Mouse (Mus musculus) retina, adult 2 months (tissue): ENCODE measurements around the gene Foxl1.

Experiments
- DNase-seq: peaks from one replicate; pipeline ENCODE4 v3.0.0-alpha.2; 2012; ENCODE audit warnings: low read depth, low spot score

The Foxl1 gene

DNA sequence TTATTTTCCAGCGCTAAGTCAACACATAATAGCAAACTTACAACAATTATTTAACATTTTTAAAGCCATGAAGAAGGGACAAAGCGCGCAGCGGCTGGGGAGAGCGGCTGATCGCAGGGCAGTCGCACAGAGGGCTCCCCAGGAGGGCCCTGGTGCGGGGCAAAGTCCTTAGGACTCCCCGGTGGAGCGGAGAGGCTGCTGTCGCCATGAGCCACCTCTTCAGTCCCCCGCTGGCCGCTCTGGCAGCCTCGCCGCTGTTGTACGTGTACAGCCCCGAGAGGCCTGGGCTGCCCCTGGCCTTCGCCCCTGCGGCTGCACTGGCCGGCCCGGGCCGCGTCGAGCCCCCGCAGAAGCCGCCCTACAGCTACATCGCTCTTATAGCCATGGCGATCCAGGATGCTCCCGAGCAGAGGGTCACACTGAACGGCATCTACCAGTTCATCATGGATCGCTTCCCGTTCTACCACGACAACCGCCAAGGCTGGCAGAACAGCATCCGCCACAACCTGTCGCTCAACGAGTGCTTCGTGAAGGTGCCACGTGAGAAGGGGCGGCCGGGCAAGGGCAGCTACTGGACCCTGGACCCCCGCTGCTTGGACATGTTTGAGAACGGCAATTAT, at the start of gene Foxl1:
Foxl1 (plus strand) TSS at position 185 of the 620 bp plus-strand sequence.
- DNase-seq = no peak

DNA sequence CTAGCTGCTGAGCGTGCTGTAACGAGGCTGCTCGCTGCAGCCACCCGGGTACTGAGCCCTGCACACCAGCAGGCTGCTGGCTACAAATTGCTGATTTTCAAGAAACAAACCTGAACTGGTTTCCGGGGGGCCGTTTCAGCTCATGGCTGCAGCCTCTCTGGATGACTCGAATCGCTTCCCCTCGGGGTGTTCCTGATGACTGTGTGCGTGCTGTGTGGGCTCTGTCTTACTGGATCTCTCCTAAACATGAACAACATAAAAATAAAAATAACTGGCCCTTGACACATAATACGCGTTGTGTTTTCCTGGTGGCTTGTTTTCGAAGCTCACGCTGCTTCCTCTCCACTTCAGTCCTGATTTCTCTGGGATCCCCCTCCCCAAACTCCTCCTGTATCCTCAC, 49.0 kb upstream of the Foxl1 start:
- DNase-seq = no peak

DNA sequence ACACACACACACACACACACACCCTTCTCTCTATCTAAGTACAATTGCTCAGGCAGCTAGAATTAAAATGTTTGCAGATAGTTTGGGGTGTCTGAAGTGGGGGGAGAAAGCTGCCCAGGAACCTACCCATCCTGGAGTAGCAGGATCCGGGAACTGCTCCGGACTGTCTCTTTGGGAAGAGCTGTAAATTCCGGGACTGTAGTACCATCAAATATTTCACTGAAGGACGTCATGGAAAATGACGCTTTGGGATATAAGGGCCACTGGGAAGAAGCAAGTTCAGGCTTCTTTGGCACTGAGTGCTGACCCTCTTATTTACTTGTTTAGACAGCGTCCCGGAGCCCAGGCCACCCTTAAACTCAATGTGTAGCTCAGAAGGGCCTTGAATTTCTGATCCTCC, 48.5 kb upstream of the Foxl1 start:
- no peak for DNase-seq

DNA sequence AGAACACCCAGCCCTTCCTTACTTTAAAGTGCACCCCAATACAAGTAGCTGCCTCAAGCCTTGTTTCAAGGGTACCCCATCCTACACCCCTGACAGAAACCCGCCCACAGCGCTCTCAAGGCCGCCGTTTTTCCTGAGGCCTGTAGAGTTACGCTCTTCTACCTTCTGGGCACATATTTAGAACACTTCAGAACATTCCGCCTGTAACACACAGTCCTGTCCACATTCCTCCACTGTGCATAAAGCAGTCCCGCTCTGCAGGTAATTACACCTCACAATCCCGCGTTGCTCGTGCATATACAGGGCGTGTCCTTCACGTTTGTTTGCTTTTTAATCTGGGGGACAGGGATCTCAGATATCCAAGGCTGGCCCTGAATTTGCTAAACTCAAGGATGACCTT, 47.8 kb upstream of the Foxl1 start:
- DNase-seq = no peak

DNA sequence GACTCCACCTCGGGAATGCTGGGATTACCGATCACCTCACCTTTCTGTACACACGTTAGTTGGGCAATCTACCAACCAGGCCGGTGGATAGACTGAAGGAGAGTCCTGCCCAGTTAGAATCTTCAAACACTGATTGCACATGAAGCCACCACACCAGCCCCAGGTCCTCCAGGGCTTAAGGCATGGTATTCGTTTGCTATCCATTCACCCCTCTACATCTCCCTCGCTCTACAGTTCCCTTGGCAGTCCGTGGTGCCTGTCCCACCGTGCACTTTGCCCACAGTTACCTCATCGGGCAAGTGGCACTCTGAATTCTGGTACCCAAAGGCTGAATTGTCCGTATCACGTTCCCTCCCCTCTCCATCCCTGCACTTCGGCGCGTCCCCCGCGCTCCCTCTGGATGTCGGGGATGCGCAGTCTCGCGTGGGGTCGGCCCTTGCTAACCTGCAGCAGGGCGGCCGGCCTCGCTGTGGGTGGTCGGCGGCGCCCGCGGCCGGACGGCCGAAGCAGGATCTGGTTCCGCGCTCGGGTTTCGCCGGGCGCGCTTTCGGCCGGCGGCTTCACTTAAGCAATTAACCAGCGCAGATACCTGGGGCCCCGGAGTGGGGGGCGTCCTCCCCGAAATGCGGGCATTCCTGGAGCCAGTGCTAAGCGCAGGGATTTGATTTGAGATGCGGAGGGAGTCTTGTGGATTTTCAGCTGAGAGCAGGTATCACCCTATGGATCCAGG, 47.2 kb upstream of the Foxl1 start:
- no peak for DNase-seq

DNA sequence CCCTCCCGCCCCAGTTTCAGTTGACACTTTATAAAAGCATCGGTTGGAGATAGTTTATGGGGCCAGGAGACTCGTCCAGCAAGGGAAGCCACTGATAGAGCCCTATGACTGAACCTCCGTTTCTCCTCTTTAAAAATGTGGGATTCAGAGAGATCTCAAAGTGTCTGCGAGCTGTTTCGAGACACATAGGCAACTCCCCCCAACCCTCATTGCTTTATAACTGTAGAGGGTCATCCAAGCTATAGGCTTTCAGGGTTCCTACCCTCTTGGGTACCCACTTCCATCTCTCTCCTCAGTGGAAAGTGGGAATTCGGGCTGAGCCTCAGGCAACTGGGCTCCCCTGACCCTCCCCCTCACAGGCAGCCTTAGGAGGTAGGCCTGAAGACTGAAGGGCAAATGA, 46.3 kb upstream of the Foxl1 start:
- DNase-seq = no peak

DNA sequence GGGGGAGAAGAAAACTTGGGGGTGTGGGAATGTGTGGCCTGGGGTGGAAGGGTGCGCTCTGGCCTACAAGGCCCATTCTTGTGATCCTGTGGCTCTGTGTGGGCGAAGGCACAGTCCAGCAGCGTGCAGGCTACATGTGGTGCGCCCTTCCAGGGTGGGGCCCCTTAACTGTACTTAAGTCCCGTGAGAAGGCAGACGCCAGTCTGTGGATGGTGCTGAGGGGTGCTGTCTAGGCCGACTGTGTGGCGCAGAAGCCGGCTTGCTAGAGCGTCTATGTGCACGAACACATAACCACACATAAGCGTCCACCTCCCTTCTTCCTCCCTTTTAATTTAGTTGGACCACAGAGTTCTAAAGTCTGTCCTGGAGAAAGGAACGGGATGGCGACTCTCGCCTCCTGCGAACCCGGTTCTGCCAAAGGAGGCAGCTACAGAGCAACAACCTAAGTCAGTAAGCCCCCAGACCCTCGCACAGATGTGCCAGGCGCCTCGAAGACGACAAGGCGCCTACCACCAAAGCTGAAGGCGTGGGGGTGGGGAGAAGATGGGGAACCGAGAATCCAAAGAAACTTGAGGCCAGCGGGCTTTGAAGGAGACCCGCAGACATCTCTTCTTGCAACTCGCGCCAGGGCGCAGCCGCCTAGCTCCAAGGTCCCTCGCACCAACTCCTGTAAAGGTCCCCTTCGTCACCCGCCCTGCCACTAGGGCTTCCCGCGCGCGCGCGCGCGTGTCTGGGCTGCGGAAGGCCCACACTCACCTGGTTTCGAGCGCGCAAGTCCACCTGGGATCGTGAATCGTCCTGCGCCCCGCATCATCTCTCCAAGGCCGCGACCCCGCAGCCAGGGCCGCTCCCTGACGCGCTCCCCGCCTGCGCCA, 45.3 kb upstream of the Foxl1 start:
- no peak for DNase-seq

DNA sequence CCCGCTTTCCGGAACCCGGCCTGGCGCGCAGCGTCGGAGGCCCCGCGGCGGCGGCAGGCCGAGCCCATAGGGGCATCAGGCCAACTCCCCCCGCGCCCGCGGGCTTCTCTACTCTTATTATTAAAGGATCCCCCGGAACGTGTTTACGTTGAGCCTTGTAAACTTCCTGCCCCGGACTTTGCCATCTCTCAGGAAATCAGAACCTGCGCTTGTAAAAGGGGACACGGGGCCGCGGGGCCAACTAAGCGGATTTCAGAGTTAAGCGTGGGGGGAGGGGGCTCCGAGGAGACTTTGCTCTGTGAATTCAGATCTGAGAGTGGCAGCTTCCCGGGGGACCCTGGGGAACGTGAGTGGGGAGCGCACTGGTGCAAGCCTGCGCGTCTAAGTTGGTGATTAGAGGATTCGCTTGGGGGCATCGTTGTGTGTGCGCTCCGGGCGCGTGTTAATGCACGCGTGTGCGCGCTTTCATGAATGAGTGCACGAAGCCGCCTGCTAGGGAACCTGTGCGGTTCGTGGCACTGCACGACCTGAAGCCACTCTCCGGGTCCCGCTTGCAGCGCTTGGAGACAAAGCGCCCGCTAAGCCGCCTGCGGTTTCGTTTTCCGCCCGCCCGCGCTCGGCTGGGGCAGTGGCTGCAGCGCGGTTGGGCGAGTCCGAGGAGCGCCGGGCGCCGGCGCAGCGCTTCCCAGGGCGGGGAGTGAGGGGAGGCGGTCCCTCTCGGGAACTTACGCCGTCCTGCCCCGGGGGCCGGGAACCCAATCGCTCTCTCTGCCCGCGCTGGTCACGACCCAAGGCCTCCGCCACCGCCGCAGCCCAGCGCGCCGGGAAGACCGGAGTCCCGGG, 44.4 kb upstream of the Foxl1 start:
- no peak for DNase-seq

DNA sequence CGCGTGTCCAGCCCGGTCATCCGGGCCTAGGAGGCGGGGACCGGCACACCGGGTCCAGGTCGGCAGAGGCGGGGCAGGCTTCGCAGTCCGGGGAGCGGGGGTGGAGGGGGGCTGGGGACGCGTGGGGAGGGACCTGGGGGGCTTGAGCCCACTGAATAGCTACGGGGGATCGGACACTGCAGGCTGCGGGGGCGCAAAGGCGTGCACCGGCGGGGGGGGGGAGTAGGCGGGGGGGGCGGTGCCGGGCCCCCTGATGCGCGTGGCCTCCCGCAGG, 43.9 kb upstream of the Foxl1 start:
- no peak for DNase-seq

DNA sequence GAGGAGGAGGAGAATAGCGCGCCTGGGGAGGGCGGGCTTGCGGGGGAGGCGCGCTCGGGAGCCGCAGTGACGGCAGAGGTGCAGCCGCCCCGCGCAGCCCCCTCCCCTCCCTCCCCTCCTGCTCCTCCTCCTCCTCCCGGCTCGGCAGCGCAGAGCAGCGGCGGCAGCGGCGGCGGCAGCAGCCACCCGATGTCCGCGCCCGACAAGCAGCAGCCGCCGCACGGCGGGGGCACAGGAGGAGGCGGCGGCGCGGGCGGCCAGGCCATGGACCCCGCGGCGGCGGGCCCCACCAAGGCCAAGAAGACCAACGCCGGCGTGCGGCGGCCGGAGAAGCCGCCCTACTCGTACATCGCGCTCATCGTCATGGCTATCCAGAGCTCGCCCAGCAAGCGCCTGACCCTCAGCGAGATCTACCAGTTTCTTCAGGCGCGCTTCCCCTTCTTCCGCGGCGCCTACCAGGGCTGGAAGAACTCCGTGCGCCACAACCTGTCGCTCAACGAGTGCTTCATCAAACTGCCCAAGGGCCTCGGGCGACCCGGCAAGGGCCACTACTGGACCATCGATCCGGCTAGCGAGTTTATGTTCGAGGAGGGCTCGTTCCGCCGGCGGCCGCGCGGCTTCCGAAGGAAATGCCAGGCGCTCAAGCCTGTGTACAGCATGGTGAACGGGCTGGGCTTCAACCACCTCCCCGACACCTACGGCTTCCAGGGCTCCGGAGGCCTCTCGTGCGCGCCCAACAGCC, 43.4 kb upstream of the Foxl1 start, which contains the start of gene Foxf1:
Foxf1 (plus strand) TSS at position 177 of the 742 bp plus-strand sequence.
- no peak for DNase-seq

DNA sequence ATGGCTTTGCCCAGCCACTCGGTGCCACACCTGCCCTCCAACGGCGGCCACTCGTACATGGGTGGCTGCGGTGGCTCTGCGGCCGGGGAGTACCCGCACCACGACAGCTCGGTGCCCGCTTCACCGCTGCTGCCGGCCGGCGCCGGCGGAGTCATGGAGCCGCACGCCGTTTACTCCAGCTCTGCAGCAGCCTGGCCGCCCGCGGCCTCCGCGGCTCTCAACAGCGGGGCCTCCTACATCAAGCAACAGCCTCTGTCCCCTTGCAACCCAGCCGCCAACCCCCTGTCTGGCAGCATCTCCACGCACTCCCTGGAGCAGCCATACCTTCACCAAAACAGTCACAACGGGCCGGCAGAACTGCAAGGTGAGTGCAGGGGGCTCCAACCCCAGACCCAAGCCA, 42.7 kb upstream of the Foxl1 start:
- DNase-seq = no peak

DNA sequence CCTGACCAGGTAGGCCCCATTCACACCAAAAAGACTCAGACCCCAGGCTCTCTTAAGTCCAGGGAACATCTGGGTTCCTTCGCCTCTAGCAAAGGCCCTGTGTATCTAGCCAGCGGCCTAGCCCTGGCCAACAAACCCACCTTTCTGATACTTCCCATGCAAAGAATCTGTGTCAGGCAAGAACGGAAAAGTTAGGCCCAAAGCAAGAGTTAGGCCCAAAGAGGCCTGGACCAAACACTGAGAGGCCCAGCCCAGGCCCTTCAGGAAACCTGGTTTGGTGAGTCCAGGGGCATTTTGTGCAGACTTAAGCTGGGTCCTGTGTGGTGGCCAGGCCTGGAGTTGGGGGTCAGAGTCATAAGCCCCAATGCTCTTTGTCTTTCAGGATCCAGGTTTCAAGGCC, 42.2 kb upstream of the Foxl1 start:
- DNase-seq = no peak

DNA sequence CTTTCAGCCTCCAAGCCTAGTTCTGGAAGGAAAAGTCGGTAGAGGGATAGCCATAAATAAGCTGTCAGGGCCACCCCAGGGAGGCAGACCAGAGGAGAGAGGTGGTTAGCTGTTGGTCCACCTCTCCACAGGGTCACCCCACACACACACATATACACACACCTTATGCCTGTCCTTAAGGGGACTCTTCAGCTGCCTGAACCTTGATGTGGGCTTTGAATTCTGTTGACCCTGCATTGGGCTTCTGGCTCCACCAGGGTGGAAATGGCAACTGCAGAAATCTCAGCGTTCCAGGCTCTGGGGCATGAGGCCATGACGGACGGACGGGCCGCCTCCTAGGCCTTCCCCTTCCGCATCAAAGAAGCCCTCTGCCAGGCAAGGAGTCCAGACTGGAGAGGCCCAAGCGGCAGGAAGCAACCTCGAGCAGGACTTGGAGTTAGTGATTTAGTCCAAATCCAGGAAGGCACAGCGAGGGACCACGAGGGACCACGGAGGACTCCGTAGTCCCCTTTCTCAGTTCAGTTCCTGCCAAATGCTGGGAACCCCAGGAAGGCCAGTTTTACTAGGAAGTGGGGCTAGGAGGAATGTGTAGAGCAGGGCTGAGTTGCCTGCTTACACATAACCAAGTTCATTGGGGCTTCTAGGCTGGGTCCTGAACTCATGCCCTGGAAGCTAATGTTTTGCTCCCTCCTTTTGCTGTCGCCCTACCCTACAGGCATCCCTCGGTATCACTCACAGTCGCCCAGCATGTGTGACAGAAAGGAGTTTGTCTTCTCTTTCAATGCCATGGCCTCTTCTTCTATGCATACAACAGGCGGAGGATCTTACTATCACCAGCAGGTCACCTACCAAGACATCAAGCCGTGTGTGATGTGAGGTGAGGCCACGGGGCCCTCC, 41.5 kb upstream of the Foxl1 start:
- DNase-seq = no peak

DNA sequence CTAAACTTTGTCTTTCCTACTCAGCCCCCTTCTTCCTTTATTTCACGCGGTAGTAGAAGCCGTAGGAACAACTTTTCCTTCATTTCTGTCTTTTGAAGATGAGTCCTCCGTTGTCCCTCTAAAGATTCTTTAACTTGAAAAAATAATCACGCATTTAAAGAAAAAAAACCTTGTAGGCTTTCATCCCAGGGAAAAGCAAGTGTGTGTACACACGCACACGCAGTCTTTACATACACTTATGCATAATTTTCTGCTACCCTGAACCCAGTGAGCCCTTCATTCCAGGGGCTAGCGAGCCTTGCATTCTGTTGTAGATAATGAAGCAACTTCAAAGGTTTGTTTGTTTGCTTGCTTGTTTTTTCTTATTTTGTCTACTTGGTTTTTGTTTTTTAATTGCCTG, 39.5 kb upstream of the Foxl1 start:
- DNase-seq = no peak

DNA sequence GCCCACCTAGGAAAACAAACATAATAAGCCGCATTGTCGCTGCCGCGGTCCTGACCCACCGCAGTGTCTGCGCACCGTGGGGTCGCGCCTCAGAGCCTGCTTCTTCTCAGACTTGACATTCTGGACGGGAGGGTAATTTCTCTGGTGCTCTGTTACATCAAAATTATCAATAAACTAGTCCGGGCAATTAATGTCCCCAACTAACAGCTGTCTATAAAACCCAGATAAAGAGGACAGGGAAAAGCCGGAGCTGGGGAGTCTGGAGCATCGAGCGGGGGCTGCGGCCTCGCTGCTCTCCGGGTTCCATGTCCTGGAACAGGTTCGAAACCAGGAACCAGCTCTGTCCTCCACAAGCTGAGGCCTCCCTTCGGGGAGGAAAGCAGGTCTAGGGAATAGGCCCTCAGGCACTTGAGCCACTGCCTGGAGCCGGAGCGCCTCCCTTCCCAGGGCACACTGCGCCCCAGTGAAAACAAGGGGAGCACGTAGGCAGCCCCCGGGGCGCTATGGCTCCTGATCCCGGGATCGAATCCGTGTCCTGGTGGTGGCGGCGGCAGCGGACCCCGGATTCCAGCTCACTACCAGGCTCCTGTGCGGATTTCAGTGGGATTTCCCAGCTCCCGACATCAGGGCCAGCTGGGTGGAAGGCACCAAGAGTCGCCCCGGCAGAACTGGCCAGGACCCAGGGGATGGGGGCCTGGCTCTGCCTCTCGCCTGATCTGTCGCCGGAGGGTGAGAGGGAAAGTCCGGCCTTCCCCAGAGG, 38.7 kb upstream of the Foxl1 start:
- DNase-seq = no peak

DNA sequence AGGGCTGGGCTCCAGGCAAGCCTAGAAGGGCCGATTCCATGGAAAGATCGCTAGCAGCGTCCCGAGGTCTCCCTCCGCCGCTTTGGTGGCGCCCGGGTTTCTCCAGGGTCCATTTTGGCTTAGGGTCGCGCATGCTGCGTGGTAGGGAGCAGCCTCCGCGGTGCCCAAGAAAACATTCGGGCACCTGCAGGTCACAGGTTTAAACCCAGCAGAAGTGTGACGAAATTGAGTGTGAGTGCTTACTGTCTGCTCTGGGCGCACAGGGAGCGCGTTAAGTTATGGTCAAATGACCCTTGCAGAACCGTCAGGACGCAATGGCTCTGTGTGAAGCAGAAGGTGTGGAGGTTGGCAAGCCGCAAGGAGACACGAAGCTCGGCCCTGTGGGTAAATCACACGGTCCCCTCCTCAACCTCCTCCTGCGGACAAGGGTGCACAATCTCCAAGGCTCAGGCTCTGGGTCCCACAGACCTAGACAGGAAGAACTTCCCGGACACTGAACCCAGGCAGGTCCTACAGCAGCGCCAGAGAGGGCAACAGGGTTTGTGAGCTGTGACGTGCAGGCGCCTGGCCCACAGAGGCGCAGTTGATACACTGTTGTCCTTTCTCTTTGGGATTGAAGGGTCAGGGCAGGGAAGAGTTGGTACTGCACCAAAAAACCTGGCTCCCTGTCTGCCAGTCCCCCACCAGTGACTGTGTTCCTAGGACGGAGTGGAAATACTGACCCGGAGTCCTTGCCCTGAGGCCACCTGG, 37.9 kb upstream of the Foxl1 start:
- no peak for DNase-seq

DNA sequence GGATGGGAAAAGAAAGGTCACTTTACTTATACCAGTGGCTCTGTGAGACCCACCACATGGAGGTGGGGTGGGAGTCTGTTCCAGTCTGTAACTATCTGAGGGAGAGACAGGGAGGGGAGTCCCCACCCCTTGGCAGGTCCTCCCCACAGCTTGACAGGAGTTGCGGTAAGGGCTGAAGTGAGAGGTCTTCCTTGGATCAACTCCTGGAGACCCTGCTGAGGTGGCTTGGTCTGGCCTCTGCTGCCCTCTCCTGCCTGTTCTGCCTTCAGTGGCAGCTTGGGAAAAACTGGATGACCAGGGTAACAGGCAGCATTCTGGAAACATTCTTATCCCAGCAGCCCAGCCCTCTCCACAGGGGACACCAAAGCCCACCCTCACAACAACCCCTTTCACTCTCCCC, 37.0 kb upstream of the Foxl1 start:
- DNase-seq = no peak

DNA sequence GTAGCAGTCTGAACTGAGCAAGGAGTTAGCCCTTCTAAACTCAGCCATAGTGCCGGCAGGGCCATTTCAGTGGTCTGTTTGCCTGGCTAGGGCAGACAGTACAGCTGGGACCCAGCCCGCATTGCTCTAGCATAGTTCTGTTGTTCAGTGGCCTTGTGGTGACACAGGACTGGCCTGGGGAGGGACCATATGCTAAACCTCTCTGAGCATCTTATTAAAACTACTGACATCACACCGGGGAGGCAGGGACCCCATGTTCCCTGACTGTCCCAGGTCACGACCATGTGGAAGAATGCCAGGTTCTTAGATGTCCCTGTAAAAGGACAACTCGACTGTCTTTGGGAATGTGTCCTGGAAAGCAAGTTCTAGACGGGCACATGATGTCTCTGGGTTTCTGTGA, 35.6 kb upstream of the Foxl1 start:
- no peak for DNase-seq

DNA sequence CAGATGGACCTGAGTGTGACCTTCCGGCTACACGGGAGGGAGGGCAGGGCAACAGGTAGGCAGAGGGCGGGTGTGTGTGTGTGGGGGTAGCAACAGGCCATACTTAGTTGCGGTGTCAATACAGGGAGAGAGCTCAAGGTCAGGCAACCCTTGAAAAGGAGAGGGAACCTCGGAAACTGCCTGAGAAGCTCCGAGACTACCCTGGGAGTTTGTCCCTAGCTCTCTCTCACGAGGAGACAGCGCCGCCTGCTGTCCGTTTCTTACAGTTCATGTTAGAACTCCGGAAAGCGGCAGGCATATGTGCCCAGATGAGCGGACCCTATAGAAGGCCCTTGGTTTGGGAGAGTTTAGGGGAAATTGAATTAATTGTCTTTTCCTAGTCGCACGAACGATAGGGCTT, 35.1 kb upstream of the Foxl1 start:
- no peak for DNase-seq
